8 mouse cellular contexts compared by ENCODE assay signal in genomic region chr9:62827939-62828652, GRCm38 (mm10). TPM values are rescaled to one million over a fixed set of nuclear protein-coding genes. Genes with fewer than 3 reads are reported as not detected.
DNase-seq lines count a peak whose midpoint lies in the region; ATAC-seq and TF ChIP-seq lines count a peak whose summit lies in the region.

No protein-coding gene starts in this region.

- DNase-seq in heart, adult 2 months = no peak
- DNase-seq in heart, postnatal 25 days (ENCODE audit: low spot score) = no peak
- no peak for DNase-seq in ES-E14 (ENCODE audit: low read depth, low spot score)
- peak; percentile 81 for DNase-seq in embryonic facial prominence, embryonic 14.5 days (ENCODE audit: low spot score)
- DNase-seq in lung, postnatal 10 days = peak; percentile 57
- DNase-seq in splenic B cell, adult 2 months (ENCODE audit: low read depth, low spot score) = peak; percentile 47
- no peak for DNase-seq in urinary bladder, adult 2 months (ENCODE audit: low spot score)

- intact Hi-C loops in heart, adult 2 months (cut with DNase I) = loop anchor here (1.0 to 5.0 kb wide), 3 partner anchors 17 to 81 kb away; partner anchors contain the start of gene Fem1b
- intact Hi-C loops in heart, postnatal 25 days (cut with DNase I) = loop anchor here (2.0 kb wide), 1 partner anchor 85 kb away; no protein-coding TSS in a partner anchor

- no peak for TF ChIP-seq EP300 in heart, adult 2 months (IDR thresholded peaks at IDR 0.05; ENCODE audit: insufficient read depth, low read depth, low read length)

- no peaks in the 10 kb centered on the region for H3K79me2 ChIP-seq in heart, adult 2 months (replicated peaks; ENCODE audit: control insufficient read depth, insufficient read depth, low read length)

- no peaks in the 10 kb centered on the region for H3K36me3 ChIP-seq in heart, adult 2 months (ENCODE audit: control insufficient read depth, insufficient read depth, low read length)
- H3K36me3 ChIP-seq in ES-E14 (ENCODE audit: control insufficient read depth, insufficient read depth, low read length, poor library complexity, severe bottlenecking) = no peaks in the 10 kb centered on the region
- no peaks in the 10 kb centered on the region for H3K36me3 ChIP-seq in embryonic facial prominence, embryonic 14.5 days (ENCODE audit: control insufficient read depth, insufficient read depth, low read length)
- no peaks in the 10 kb centered on the region for H3K36me3 ChIP-seq in hindbrain, embryonic 16.5 days (ENCODE audit: control insufficient read depth, insufficient read depth, low read length)
- no peaks in the 10 kb centered on the region for H3K36me3 ChIP-seq in splenic B cell, adult 2 months (ENCODE audit: control insufficient read depth, insufficient read depth, low read length, poor library complexity, severe bottlenecking)

- H3K9me3 ChIP-seq in ES-E14 (ENCODE audit: control insufficient read depth, insufficient read depth, low read depth, low read length) = no peaks in the 10 kb centered on the region
- no peaks in the 10 kb centered on the region for H3K9me3 ChIP-seq in embryonic facial prominence, embryonic 14.5 days (ENCODE audit: control insufficient read depth, low read length)
- H3K9me3 ChIP-seq in hindbrain, embryonic 16.5 days (ENCODE audit: control insufficient read depth, low read length) = no peaks in the 10 kb centered on the region

- H3K4me2 ChIP-seq in embryonic facial prominence, embryonic 14.5 days (ENCODE audit: low read depth, low read length) = peak overlapping the region; percentile 52
- H3K4me2 ChIP-seq in hindbrain, embryonic 16.5 days (ENCODE audit: low read length) = peak overlapping the region; percentile 59

- TF ChIP-seq CTCF in heart, adult 2 months (IDR thresholded peaks at IDR 0.05) = peak; percentile 78

- H3K27ac ChIP-seq in heart, adult 2 months = peak overlapping the region; percentile 8; the same call in 1 of the 2 replicates
- H3K27ac ChIP-seq in ES-E14 (ENCODE audit: insufficient read depth, low read depth, low read length, poor library complexity, severe bottlenecking) = peak overlapping the region; percentile 95
- H3K27ac ChIP-seq in embryonic facial prominence, embryonic 14.5 days (replicated peaks; ENCODE audit: low read depth, low read length) = peak overlapping the region; percentile 30
- peak overlapping the region; percentile 72 for H3K27ac ChIP-seq in hindbrain, embryonic 16.5 days (ENCODE audit: low read depth, low read length)

- peak overlapping the region; percentile 13 for H3K4me3 ChIP-seq in heart, adult 2 months
- H3K4me3 ChIP-seq in ES-E14 (ENCODE audit: insufficient read depth in 1 of 2, low read depth in 1 of 2, low read length in 2 of 2, poor library complexity in 1 of 2, severe bottlenecking in 1 of 2) = peak overlapping the region; percentile 38 to 48
- H3K4me3 ChIP-seq in embryonic facial prominence, embryonic 14.5 days (ENCODE audit: low read depth, low read length) = peak overlapping the region; percentile 34
- peak overlapping the region; percentile 45 for H3K4me3 ChIP-seq in hindbrain, embryonic 16.5 days (ENCODE audit: low read length)

- H3K9ac ChIP-seq in heart, adult 2 months (ENCODE audit: low read depth, low read length) = no peak overlapping the region
- H3K9ac ChIP-seq in ES-E14 (ENCODE audit: insufficient read depth, low read depth, low read length, poor library complexity, severe bottlenecking) = peak overlapping the region; percentile 66
- H3K9ac ChIP-seq in embryonic facial prominence, embryonic 14.5 days (ENCODE audit: low read depth, low read length) = no peak overlapping the region
- peak overlapping the region; percentile 22 for H3K9ac ChIP-seq in hindbrain, embryonic 16.5 days (ENCODE audit: low read depth, low read length)

- 6% methylated on average over 24 of the region's 24 CpGs for WGBS in heart, adult 2 months
- WGBS in embryonic facial prominence, embryonic 14.5 days = 7% methylated on average over 24 of the region's 24 CpGs
- WGBS in hindbrain, embryonic 16.5 days = 4% methylated on average over 24 of the region's 24 CpGs

- peaks cover 3% of the 10 kb centered on the region for H3K4me1 ChIP-seq in heart, adult 2 months (ENCODE audit: control insufficient read depth, insufficient read depth, low read length)
- peaks cover 3 to 9% of the 10 kb centered on the region in 2 experiments; a peak in 3 of 4 replicates for H3K4me1 ChIP-seq in ES-E14 (ENCODE audit: control insufficient read depth in 2 of 2, insufficient read depth in 2 of 2, low read length in 2 of 2, poor library complexity in 1 of 2)
- peaks cover 3% of the 10 kb centered on the region; the same call in 1 of the 2 replicates for H3K4me1 ChIP-seq in embryonic facial prominence, embryonic 14.5 days (ENCODE audit: control insufficient read depth, insufficient read depth, low read length)
- H3K4me1 ChIP-seq in hindbrain, embryonic 16.5 days (ENCODE audit: control insufficient read depth, insufficient read depth, low read depth, low read length) = peaks cover 15% of the 10 kb centered on the region

- no peaks in the 10 kb centered on the region for H3K27me3 ChIP-seq in heart, adult 2 months (ENCODE audit: control insufficient read depth, insufficient read depth, low read length)
- H3K27me3 ChIP-seq in embryonic facial prominence, embryonic 14.5 days (replicated peaks; ENCODE audit: control insufficient read depth, insufficient read depth, low read length) = no peaks in the 10 kb centered on the region
- H3K27me3 ChIP-seq in hindbrain, embryonic 16.5 days (replicated peaks; ENCODE audit: control insufficient read depth, insufficient read depth, low read length) = no peaks in the 10 kb centered on the region
- no peaks in the 10 kb centered on the region for H3K27me3 ChIP-seq in splenic B cell, adult 2 months (ENCODE audit: control insufficient read depth, insufficient read depth, low read length, poor library complexity, severe bottlenecking)

- TF ChIP-seq POLR2A in heart, adult 2 months (IDR thresholded peaks at IDR 0.05; ENCODE audit: insufficient read depth, low read depth, low read length) = no peak

- in situ Hi-C loops in ES-E14 (cut with MboI; ENCODE audit: low sequenced_read_pairs in 2 of 2, unreplicated experiment in 2 of 2) = no loop called here

- no peak; the same call in 1 of the 2 replicates for ATAC-seq in embryonic facial prominence, embryonic 14.5 days (ENCODE audit: low read depth)
- ATAC-seq in hindbrain, embryonic 16.5 days = 0 out of 2 replicates have a peak, but pooled peaks have one; percentile 1

TF ChIP-seq in ES-E14, 5 proteins besides CTCF, POLR2A, EP300 and RAD21:
- TF ChIP-seq CHD2 (IDR thresholded peaks at IDR 0.05; ENCODE audit: low read depth, low read length) = no peak

RNA-seq across cellular contexts. Expression of gene Cln6, which starts 10.5 kb away (rescaled TPM):
- 10 to 100 TPM; 18.3 to 26.0 TPM for total RNA-seq in heart, adult 2 months (2021)
- 30.4 and 36.6 TPM in 2 replicates for polyA plus RNA-seq in heart, adult 2 months (2012; rRNA removed)
- 10 to 100 TPM; 18.0 to 19.7 TPM for total RNA-seq in heart, postnatal 25 days (2021)
- 19.4 and 33.7 TPM in 2 replicates for total RNA-seq in ES-E14 (2012; rRNA removed)
- 19.0 and 20.6 TPM in 2 replicates for polyA plus RNA-seq in embryonic facial prominence, embryonic 14.5 days (2014; fragmentation: Nextera tagmentation; extraction: Ambion mirVana)
- 6.7 and 6.9 TPM in 2 replicates for polyA plus RNA-seq in hindbrain, embryonic 16.5 days (2015; fragmentation: Nextera tagmentation; extraction: Ambion mirVana)
- 26.5 and 33.1 TPM in 2 replicates for polyA plus RNA-seq in urinary bladder, adult 2 months (2012; rRNA removed)

RNA-seq across cellular contexts. Expression of gene Fem1b, which starts 16.4 kb away (rescaled TPM):
- total RNA-seq in heart, adult 2 months (2021) = 10 to 100 TPM; 16.1 to 16.7 TPM
- 4.9 and 10.2 TPM in 2 replicates for polyA plus RNA-seq in heart, adult 2 months (2012; rRNA removed)
- total RNA-seq in heart, postnatal 25 days (2021) = 10 to 100 TPM; 18.2 to 20.6 TPM
- 73.0 and 94.4 TPM in 2 replicates for total RNA-seq in ES-E14 (2012; rRNA removed)
- polyA plus RNA-seq in embryonic facial prominence, embryonic 14.5 days (2014; fragmentation: Nextera tagmentation; extraction: Ambion mirVana) = 31.8 and 32.0 TPM in 2 replicates
- polyA plus RNA-seq in hindbrain, embryonic 16.5 days (2015; fragmentation: Nextera tagmentation; extraction: Ambion mirVana) = 44.5 and 55.2 TPM in 2 replicates
- polyA plus RNA-seq in urinary bladder, adult 2 months (2012; rRNA removed) = 12.6 and 15.2 TPM in 2 replicates

RNA-seq across cellular contexts. Expression of gene Calml4, which starts 29.8 kb away (rescaled TPM):
- 1 to 10 TPM in 1 of 2 experiments, under 1 TPM in 1; 0.93 to 1.4 TPM for total RNA-seq in heart, adult 2 months (2021)
- 0.76 and 1.6 TPM in 2 replicates for polyA plus RNA-seq in heart, adult 2 months (2012; rRNA removed)
- 1 to 10 TPM; 1.3 to 1.7 TPM for total RNA-seq in heart, postnatal 25 days (2021)
- 10.2 and 23.9 TPM in 2 replicates for total RNA-seq in ES-E14 (2012; rRNA removed)
- 16.5 and 19.8 TPM in 2 replicates for polyA plus RNA-seq in embryonic facial prominence, embryonic 14.5 days (2014; fragmentation: Nextera tagmentation; extraction: Ambion mirVana)
- polyA plus RNA-seq in hindbrain, embryonic 16.5 days (2015; fragmentation: Nextera tagmentation; extraction: Ambion mirVana) = 22.8 and 23.5 TPM in 2 replicates
- 25.5 and 28.4 TPM in 2 replicates for polyA plus RNA-seq in urinary bladder, adult 2 months (2012; rRNA removed)

Comparison
In these comparisons a context has a peak if more than half of its experiments do, and no peak if none do; other contexts are left out.
1. DNase-seq: peak in embryonic facial prominence, embryonic 14.5 days (single experiment), lung, postnatal 10 days (single experiment) and splenic B cell, adult 2 months (single experiment); none in heart, adult 2 months (0 of 2), heart, postnatal 25 days (single experiment), ES-E14 (single experiment) and urinary bladder, adult 2 months (single experiment).
2. H3K27ac ChIP-seq: peak in every context shown above with its lines; median percentile 95 in ES-E14; 72 in hindbrain, embryonic 16.5 days; 30 in embryonic facial prominence, embryonic 14.5 days; 8 in heart, adult 2 months.
3. H3K9ac ChIP-seq: peak in ES-E14 (single experiment) and hindbrain, embryonic 16.5 days (single experiment); none in heart, adult 2 months (single experiment) and embryonic facial prominence, embryonic 14.5 days (single experiment).
4. Peak in every context shown above with its lines, with median percentiles within 50 percentile points of each other: H3K4me3 ChIP-seq.